Mouse (Mus musculus) ES-E14 (cell line): ENCODE data around the gene Dagla.

Source experiments
- CHD2 ChIP-seq: IDR thresholded peaks from 2 replicates; pipeline ENCODE4 v1.6.1; 2014; ENCODE audit warnings: mild to moderate bottlenecking, low read depth, low read length, inconsistent platforms
- MAFK ChIP-seq: IDR thresholded peaks from 2 replicates; pipeline ENCODE4 v1.6.1; 2014; ENCODE audit warnings: mild to moderate bottlenecking, low read depth, low read length, inconsistent platforms; ENCODE audit not compliant: insufficient read depth
- ZC3H11A ChIP-seq: IDR thresholded peaks from 2 replicates; pipeline ENCODE4 v1.6.1; 2012; ENCODE audit warnings: low read depth, mild to moderate bottlenecking, inconsistent platforms, low read length, borderline replicate concordance

GRCm38 (mm10) chr19:10305640-10306039 lies 963 bp upstream of the Dagla start:
- TF ChIP-seq CHD2: no peak
- no peak for TF ChIP-seq MAFK
- TF ChIP-seq ZC3H11A: no peak
